Mouse (Mus musculus): Measurements from ENCODE around the gene Nkiras2.
"Not testable (repeated sequence)": the region's sequence is repeated elsewhere in the genome, so short reads cannot be mapped to it uniquely, and the experiment has no call there.

Gene Nkiras2

GRCm38 (mm10) chr11:100601372-100601771, 17.7 kb upstream of the Nkiras2 start:
- no peak for DNase-seq (ENCODE audit: low spot score in 2 of 2)

- no peak for DNase-seq (ENCODE audit: low spot score in 2 of 2)
Observed at GRCm38 (mm10) chr11:100603155-100603554, 15.9 kb upstream of the Nkiras2 start.

DNA sequence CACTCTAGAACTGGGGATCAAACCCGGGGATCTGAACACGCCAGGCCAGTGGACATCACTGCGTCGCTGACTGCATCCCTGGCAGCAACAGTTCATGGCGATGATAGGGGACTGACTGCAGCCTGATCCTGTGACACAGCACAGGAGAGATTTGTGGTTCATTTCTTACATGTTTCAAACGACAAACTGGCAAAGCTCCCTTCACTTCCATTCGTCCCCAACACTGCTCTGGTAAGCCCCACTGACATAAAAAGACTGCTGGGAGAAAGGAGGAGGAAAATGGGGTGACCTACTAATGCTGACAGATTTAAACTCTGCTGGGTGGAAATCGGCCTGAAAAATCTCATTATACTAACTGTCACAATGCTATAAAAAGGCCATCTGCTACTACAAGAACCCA, 15.2 kb upstream of the Nkiras2 start:
- no peak for DNase-seq (ENCODE audit: low spot score in 2 of 2)

- no peak for DNase-seq (ENCODE audit: low spot score in 2 of 2)
Observed at GRCm38 (mm10) chr11:100604321-100605005, 14.6 kb upstream of the Nkiras2 start.

DNA sequence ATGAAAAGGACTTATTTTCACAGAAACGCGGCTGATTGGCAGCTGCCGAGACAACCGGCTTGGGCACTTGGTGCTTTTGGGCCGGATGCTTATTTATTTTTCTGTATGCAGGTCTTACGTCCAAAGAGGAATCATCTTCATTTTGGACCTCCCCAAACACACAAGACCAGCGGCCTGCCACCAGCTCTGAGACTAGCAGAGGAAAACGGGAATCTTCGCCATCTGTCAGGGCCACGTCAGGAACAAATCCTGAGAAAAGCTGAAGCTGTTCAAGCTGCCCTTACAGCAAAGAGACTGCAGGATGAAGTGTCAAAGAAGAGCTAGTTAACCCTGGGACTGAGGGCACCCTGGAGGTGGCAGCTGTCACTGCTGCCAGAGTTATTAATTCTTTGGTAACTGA, 13.6 kb upstream of the Nkiras2 start:
- no peak for DNase-seq (ENCODE audit: low spot score in 2 of 2)

- DNase-seq (ENCODE audit: low spot score in 2 of 2) = no peak
Observed at GRCm38 (mm10) chr11:100607121-100607520, 11.9 kb upstream of the Nkiras2 start.

DNA sequence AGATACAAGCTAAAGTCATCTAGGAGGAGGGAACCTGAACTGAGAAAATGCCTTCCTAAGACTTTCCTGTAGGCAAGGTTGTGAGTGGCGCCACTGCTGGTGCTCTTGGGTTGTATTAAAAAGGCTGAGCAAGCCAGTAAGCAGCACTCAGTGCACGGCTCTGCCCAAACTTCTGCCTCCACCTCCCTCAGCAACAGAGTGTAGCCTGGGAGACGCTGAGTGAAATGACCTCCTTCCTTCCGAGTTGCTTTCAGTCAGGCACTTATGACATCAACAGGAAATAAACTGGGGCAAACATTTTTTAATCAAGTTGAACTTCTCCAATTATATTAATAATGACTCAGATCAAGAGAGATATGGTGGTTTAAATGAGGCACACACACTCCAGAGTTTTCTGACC, 10.2 kb upstream of the Nkiras2 start:
- DNase-seq (ENCODE audit: low spot score in 2 of 2) = no peak

DNA sequence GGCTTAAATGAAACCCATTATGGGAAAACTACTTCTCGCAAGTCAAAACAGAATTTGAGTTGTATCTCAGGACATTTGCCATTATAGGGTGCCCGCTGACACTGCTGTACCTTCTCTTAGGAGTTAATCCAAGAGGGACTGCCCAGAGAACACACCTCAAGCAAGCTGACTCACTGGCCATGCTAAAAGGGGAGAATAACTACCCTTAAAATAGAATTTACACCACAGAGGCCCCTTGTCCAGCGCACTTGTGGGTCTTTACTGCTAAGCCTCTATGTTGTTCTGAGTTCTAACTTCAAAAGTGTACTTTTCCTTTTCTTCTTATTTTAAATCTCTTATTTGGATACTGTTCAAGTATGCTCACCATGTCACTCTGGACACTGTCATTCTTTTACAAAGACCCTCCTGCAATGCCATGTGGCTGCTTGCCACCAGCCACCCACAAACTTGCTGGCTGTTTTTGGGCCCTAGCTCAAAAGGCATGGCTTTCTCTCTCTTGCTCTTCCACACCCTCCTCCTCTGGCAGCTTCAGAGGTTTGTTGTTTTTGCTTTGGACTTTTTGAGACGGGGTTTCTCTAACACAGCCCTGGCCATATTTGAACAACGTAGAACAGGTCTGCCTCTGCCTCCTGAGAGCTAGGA, 9.6 kb upstream of the Nkiras2 start:
- no peak for DNase-seq (ENCODE audit: low spot score in 2 of 2)

- no peak for DNase-seq (ENCODE audit: low spot score in 2 of 2)
Observed at GRCm38 (mm10) chr11:100609997-100610680, 8.9 kb upstream of the Nkiras2 start.

GRCm38 (mm10) chr11:100611627-100612026, 7.4 kb upstream of the Nkiras2 start:
- no peak for DNase-seq (ENCODE audit: low spot score in 2 of 2)

GRCm38 (mm10) chr11:100613241-100613640, 5.8 kb upstream of the Nkiras2 start:
- DNase-seq (ENCODE audit: low spot score in 2 of 2) = no peak

- DNase-seq (ENCODE audit: low spot score in 2 of 2) = no peak
Observed at GRCm38 (mm10) chr11:100616332-100616731, 2.7 kb upstream of the Nkiras2 start.

GRCm38 (mm10) chr11:100616836-100617235, 2.2 kb upstream of the Nkiras2 start:
- DNase-seq (ENCODE audit: low spot score in 2 of 2) = not testable (repeated sequence)

- DNase-seq (ENCODE audit: low spot score in 2 of 2) = no peak
Observed at GRCm38 (mm10) chr11:100617480-100617879, 1.6 kb upstream of the Nkiras2 start.

- DNase-seq (ENCODE audit: low spot score in 2 of 2) = peak; percentile 89 to 93
Observed at GRCm38 (mm10) chr11:100619485-100619975, 486 bp downstream of the Nkiras2 start.

DNA sequence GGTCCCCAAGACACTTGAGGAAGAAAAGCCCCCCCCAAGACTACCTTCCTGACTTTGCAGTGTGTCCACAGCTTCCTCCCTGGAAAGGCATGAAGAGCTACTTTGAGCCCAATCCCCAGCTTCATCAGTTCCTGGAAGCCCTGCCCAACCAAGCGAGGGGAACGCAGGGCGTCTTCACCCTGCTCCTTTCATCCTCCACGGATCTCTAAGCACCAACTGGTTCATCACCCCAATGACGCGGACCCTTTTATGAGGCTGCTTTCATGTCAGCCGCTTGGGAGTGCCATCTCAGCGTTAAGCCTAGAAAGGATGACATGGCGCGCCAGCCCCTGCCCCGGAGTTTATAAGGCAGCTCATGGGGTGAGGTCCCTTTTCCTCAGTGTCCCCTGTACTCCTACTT, 938 bp downstream of the Nkiras2 start, which contains the start of gene Dnajc7:
TSS of gene Dnajc7 (minus strand) at position 187 of the 400 bp plus-strand sequence.
- no peak for DNase-seq (ENCODE audit: low spot score in 2 of 2)

- DNase-seq (ENCODE audit: low spot score in 2 of 2) = peak; percentile 93 to 95
Observed at GRCm38 (mm10) chr11:100622714-100623113, 3.7 kb downstream of the Nkiras2 start.

DNA sequence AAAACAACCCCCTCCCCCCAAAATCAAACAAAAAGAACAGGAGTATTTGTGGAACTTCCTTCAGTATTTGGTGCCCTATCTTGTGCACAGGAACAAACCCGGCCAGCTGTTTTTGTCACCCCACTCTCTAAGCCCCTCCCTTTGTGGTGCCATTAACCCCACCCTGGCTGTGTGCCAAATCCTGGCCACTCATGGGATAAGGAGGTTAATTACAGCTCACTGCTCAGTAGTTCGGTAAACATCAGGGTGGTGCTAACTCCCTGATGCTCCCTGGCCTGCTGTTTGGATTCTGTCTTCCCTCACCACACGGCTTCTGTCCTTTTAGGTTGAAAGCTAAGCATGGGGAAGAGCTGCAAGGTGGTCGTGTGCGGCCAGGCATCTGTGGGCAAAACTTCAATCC, 4.8 kb downstream of the Nkiras2 start:
- DNase-seq (ENCODE audit: low spot score in 2 of 2) = peak in 1 of 2 experiments; percentile 16

DNA sequence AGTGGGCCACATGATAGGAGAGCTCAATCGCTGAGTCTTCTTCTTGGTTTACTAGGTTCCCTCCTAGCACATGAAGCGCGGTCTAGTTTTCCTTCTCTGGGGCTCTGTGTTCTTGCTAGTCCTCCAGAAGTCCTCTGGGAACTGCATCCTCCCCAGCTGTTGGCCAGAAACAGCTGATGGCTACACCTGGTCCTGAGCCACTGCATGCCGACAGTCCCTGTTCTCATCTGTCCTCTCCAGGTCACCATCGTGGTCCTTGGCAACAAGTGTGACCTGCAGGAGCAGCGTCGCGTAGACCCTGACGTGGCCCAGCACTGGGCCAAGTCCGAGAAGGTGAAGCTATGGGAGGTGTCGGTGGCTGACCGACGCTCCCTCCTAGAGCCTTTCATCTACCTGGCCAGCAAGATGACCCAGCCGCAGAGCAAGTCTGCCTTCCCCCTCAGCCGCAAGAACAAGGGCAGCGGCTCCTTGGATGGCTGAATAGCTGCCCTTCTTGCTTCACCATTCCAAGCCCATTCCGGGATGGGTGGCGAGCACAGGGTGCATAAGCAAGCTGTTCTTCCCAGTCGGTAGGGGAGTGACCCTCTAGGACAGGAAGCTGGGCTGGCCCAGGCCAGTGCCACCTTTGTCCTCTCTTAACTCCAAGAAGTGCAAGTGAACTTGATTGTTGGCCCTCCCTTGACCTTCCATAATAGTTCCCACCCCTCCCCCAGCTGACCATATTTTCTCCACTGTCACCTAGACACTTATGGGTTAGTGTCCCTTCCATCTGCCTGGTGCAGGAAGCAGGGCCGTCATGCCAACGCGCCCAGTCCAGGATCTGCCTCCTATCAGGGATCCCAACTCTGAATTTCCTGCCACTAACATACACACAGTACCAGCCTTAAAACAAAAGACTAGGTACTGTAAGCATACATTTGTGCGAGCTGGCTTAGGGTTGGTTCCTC, 7.0 kb downstream of the Nkiras2 start:
- DNase-seq (ENCODE audit: low spot score in 2 of 2) = no peak

DNA sequence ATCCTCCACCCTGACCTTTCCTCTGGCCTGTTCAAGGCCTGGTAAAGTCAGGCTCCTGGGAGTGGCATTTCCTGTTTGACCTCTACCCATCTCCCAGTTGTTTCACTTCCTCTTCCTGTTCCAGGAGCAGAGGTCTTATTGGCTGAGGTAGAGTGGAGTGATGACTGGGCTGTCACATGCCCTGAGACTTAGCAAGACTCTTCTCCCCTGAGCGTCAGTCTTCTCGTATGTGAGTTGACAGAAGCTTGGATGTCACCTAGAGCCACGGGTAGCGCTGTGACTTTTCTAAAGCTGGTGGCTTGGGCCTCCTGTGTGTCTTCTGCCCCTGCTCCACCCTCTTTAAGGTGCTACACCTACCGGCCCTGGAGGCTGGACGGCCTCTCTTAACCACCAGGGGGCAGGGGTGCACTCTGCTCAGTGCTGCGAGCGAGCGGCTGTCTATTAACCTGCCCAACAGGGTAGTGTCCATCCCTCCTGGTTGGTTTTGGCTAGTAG, 7.7 kb downstream of the Nkiras2 start:
- DNase-seq (ENCODE audit: low spot score in 2 of 2) = peak; percentile 67 to 83

- DNase-seq (ENCODE audit: low spot score in 2 of 2) = no peak
Observed at GRCm38 (mm10) chr11:100628056-100628455, 9.0 kb downstream of the Nkiras2 start.

All from natural killer cell, adult 2 months (primary cell).